Mouse (Mus musculus) liver, adult 10 weeks (tissue): ENCODE data around the gene Stk16. TPM values are rescaled to one million over a fixed set of nuclear protein-coding genes. Genes with fewer than 3 reads are reported as not detected.

Source experiments
- polyA plus RNA-seq: library from polyadenylated mRNA; stranded (reverse); fragments of 350-450 nt; fragmentation: Illumina TruSeq; extraction: RNeasy Lipid Tissue Mini Kit (QIAGEN cat#74804); gene quantifications from one replicate; pipeline ENCODE4 v1.2.3, GENCODE M21; 2014; ENCODE audit warnings: low read depth, low replicate concordance

Gene Stk16
- polyA plus RNA-seq, result 24.6 TPM

DNA sequence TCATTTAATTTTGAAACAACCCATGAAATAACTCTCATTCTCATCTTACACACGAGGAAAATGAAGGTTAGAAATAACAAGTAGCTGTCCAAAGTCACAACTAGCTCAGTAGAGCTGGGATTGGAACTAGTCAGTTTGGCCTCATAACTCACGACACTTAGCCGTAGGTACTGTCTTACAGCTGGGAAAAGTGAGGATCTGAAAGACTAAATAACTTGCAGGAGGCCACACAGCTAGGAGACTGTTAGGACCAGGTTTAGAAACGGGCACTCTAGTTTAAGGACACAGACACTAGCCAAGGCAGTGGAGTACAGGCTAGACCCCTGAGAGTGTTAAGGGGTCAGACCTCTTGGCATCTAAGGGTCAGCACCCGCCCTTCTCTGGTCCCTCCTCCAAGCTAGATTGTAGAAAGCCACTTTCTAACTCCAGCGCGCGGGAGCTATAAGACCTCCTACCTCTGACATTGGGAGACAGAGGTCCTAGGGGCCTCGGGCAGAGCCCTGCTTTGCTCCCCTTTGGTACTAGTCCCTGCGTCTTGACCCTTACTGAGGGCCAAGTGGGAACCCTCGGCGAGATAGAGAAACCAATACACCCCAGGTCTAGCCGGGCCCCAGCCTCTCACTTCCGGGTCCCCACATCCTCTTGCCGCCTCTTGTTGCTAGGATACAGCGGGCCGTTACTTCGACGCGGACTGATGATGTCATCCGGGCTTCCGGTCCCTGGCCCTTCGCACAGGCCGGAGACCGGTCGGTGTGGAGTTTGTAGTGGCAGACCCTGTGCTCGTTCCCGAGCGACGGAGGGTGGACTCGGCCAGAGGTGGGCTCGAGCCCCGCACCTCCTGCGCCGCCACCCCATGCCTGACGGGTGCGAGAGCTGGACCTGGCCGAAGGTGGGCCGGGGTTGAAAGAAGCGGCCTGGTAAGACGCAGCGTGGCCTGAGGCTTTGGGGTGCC lies at the start of gene Stk16, which contains the start of gene Glb1l:
Stk16 (plus strand) TSS at position 703 of the 952 bp plus-strand sequence.
Glb1l (minus strand) TSS at position 678 of the 952 bp plus-strand sequence.

DNA sequence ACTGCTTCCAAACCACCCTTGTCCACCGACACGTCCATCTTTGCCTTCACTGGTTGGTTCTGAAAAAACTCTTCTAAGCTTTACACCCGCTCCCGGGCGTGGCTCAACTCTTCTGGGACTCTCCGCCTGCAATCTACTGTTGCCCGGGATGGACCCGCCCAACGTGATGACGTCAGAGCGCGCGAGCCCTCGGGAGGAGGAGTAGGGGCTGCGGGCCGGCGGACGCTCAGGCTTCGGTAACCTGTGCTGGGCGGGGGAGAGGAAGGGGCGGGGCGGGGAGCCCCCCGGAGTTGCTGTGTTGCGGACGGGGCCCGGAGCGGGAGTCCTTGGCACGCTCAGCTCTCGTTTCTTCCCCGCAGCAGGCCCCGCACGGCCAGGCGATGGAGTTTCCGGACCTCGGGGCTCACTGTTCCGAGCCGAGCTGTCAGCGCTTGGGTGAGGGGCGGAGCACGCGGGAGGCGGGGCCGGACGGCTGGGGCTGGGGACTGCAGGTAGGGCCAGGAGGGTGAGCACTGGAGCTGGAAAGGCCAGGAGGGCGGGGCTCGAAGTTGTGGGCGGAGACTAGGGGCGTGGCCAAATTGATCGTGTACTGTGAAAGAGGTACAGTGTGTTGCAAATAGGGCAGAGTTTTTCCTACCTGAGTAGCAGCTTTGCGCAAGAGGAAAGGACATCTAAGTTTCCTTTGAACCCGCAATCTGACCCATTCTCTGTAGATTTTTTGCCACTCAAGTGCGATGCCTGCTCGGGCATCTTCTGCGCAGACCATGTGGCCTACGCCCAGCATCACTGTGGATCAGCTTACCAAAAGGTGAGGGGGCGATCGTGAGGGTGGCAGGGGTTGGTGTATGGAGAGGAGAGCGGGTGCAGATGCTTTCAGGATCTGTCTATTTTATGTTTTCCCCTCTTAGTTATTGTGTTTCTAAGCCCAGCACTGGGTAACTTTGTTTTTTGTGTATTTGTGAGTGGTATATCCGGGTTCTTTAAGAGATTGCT lies 41.9 kb upstream of the Stk16 start, which contains the start of gene Zfand2b:
Zfand2b (plus strand) TSS at position 175 of the 993 bp plus-strand sequence.

GRCm38 (mm10) chr1:75180105-75180590 lies 30.5 kb upstream of the Stk16 start, which contains the start of gene Abcb6:
Gene Abcb6, minus strand, starts transcription at chr1:75180392.

GRCm38 (mm10) chr1:75191622-75192402 lies 18.8 kb upstream of the Stk16 start, which contains the start of the genes Ankzf1 and Atg9a:
Gene Ankzf1, plus strand, starts transcription at chr1:75192151.
Gene Atg9a, minus strand, starts transcription at chr1:75192196.

DNA sequence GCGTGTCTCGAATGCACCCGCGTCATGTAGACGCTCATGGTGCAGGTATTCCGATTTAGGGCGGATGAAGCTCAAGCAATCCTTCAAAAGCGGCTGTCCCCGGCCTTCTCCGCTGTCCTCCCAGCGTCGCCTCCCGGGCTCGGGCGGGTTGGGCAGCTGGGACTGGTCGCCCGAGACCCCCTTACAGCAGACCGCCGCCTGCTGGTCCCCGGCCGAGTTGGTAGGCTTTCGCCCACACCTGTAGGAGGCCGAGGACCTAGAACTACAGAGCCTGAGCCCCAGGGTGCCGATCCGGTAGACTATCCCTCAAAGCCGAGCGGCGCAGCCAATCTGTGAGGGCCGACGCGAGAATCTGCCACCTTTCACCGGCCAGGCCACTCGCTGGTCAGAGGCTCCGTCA lies 8.9 kb downstream of the Stk16 start, which contains the start of gene Tuba4a:
Tuba4a (minus strand) TSS at position 335 of the 400 bp plus-strand sequence.

GRCm38 (mm10) chr1:75231664-75232152 lies 21.1 kb downstream of the Stk16 start, which contains the start of gene A630095N17Rik:
Gene A630095N17Rik, minus strand, starts transcription at chr1:75232102.

GRCm38 (mm10) chr1:75236117-75237050 lies 25.7 kb downstream of the Stk16 start, which contains the start of gene Dnajb2:
Gene Dnajb2, plus strand, starts transcription at chr1:75236406.

DNA sequence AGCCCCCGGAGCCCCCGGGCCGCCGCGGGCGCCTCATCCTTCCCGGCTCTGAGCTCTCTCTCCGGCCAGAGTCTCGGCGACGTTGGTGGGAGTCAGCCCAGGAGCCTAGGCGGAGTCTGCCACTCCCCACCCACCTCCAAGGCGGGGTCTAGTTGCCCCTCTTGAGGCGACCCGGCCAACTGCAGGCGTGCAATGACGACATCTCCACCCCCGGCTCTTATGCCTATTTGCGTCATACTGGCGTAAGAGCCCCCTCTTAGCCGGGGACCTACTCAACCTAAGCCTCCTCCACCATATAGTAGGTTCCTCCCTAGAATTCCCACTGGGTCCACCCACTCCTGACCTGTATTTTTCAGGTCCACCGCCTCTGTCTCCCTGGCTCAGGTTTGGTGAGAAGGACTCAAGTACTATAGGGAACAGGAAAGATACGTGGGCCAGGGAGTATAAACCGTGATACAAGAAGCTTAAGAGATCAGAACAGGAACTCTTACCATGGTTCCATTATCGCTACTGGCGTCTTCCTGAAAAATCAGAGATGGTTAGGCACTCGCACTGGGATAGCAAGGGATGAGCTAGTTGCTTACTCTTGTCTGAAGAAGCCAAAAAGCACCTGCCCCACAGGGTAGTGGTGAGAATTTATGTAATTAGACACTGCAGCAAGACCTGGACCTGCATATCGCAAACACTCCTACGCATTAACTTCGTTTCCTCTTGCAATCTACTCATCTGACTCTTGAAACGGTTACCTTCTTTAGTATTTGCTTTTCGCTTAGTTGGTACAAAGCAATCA lies 53.6 kb downstream of the Stk16 start, which contains the start of gene Ptprn:
Ptprn (minus strand) TSS at position 412 of the 790 bp plus-strand sequence.

Other genes starting within 250 kb of the Stk16 start
- gene Nhej1, start 85.6 kb upstream of the Stk16 start, polyA plus RNA-seq, result 1.1 TPM
- not detected for gene Slc23a3, start 76.9 kb upstream of the Stk16 start, polyA plus RNA-seq
- gene Cnppd1, start 68.1 kb upstream of the Stk16 start, polyA plus RNA-seq, result 11.3 TPM
- 25.1 TPM for gene Retreg2, start 68.1 kb upstream of the Stk16 start, polyA plus RNA-seq
- 2.3 TPM for gene Zfand2b, start 42.2 kb upstream of the Stk16 start, polyA plus RNA-seq
- gene Abcb6, start 30.4 kb upstream of the Stk16 start, polyA plus RNA-seq, result 15.8 TPM
- gene Ankzf1, start 18.7 kb upstream of the Stk16 start, polyA plus RNA-seq, result 8.8 TPM
- 8.5 TPM for gene Atg9a, start 18.6 kb upstream of the Stk16 start, polyA plus RNA-seq
- 5.0 TPM for gene Glb1l, start within 50 bp of the Stk16 start, polyA plus RNA-seq
- 32.3 TPM for gene Tuba4a, start 9.0 kb downstream of the Stk16 start, polyA plus RNA-seq
- not detected for gene A630095N17Rik, start 21.3 kb downstream of the Stk16 start, polyA plus RNA-seq
- gene Dnajb2, start 25.6 kb downstream of the Stk16 start, polyA plus RNA-seq, result 15.1 TPM
- gene Ptprn, start 53.7 kb downstream of the Stk16 start, polyA plus RNA-seq, result not detected
- gene Resp18, start 67.6 kb downstream of the Stk16 start, polyA plus RNA-seq, result not detected
- gene Dnpep, start 107.2 kb downstream of the Stk16 start, polyA plus RNA-seq, result 4.9 TPM
- 0.26 TPM for gene Des, start 149.5 kb downstream of the Stk16 start, polyA plus RNA-seq
- gene Speg, start 164.5 kb downstream of the Stk16 start, polyA plus RNA-seq, result not detected
- 5.5 TPM for gene Gmppa, start 225.1 kb downstream of the Stk16 start, polyA plus RNA-seq
- not detected for gene Asic4, start 239.6 kb downstream of the Stk16 start, polyA plus RNA-seq